Mouse (Mus musculus) cerebellum, adult 9-10 months (tissue): ENCODE measurements around the gene Sdha.
A peak's percentile ranks its signal among the peaks of the same experiment; 100 is the strongest.

Experiments
- DNase-seq: peaks from one replicate; pipeline ENCODE4 v3.0.0; 2022

Gene Sdha

DNA sequence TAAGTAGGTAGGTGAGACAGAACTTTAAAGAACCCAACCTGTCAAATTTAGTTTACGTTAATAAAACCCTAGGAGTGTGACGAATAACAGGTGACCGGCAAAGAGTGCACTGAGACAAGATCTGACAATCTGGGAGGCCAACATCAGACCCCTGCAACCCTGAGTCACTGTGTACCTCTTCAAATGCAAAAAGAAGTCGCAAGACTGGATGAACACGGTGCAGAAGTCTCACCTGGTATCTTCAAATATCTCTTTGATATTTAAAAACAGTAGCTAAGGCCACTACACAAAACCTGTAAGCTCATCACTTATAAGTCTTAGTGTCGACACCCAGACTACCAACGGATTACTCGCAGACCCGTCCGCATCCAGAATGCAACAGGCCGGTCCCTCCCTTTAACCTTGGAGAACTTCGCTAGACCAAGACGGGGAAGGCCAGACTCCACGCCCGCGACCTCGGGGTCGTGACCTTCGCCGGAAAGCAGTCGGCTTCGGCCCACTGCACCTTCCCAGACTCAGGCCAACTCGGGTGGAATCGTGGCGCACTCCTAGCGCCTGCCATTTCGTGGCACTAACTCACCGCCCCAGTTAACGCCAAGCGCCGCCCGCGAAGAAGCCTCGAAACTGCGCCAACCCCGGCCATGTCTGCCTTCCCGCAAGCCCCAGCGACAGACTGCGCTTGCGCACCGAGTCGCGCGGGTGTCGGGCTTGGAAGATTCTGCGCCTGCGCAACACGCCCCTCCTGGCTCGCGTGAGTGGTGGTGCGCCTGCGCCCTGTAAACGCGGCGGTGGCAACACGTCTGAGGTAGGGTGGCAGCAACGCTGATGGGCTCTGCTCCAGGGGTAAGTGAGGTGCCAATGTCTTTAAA lies at the start of gene Sdha, which contains the start of gene Ccdc127:
Gene Sdha, minus strand, starts transcription at position 715 of the 869 bp plus-strand sequence.
Gene Ccdc127, plus strand, starts transcription at position 744 of the 869 bp plus-strand sequence.
- peak; percentile 96 for DNase-seq

- no peak for DNase-seq
Measured at GRCm38 (mm10) chr13:74399298-74399839, 49.3 kb upstream of the Sdha start, which contains the start of gene Ftl1-ps1. Gene Ftl1-ps1 (plus strand): TSS chr13:74399694.

DNA sequence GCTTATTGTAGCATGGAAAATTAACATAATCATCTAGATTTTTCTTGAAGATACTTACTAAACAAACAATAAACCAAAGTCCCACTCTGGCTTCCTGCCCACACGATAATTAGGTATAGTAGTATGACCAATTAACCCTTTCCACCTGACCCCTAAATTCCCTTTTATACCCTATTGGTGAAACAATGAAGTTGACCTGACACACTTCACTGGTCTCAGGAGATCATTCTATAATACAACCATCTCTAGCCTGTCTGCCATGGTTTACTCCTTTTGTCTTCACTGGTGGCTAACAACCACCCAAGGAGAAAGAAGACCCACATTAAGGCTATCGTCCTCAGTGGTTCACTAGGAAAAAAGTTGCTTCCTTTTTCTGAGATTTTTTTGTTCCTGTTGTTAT lies 41.1 kb upstream of the Sdha start:
- DNase-seq: peak; percentile 44

GRCm38 (mm10) chr13:74390371-74390990 lies 40.4 kb upstream of the Sdha start, which contains the start of gene Zfp72:
Gene Zfp72 (minus strand): TSS chr13:74390836.
- DNase-seq: peak; percentile 79

DNA sequence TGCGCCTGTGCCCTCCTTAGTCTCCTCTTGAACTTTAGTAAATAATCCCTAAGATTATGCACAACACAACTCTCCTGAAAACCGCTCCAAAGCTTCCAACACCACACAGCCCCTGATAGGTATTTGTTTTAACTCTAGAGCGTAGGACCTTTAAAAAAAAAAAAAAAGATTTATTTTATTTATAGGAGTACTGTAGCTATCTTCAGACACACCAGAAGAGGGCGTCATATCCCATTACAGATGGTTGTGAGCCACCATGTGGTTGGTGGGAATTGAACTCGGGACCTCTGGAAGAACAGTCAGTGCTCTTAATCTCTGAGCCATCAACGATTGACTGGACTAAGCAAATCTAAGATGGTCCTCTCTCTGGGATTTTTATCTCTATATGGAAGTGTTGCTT lies 39.6 kb upstream of the Sdha start:
- DNase-seq: no peak

GRCm38 (mm10) chr13:74382289-74382688 lies 32.2 kb upstream of the Sdha start:
- DNase-seq: no peak

GRCm38 (mm10) chr13:74381533-74382276 lies 31.6 kb upstream of the Sdha start:
- DNase-seq: no peak

GRCm38 (mm10) chr13:74363859-74364235 lies 13.8 kb upstream of the Sdha start, which contains the start of gene Lrrc14b:
Gene Lrrc14b (minus strand): TSS chr13:74364005.
- peak; percentile 46 for DNase-seq

GRCm38 (mm10) chr13:74363176-74363858 lies 13.2 kb upstream of the Sdha start:
- no peak for DNase-seq

- no peak for DNase-seq
Measured at GRCm38 (mm10) chr13:74362218-74362617, 12.1 kb upstream of the Sdha start.

DNA sequence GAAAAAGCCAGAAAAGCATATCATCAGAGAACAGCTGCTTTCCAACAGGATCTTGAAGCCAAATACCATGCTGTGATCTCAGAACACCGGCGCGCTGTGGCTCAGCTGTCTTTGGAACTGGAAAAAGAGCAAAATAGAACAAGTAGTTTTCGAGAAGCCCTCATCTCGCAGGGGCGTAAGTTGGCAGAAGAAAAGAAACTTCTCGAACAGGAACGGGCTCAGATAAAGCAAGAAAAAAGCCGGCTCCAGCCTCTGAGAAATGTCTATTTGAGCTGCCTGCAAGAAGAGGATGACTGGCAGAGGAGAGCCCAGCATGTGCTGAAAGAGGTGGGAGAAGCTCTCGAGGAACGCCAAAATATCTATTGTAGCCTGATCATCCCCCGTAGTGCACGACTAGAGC lies 6.4 kb upstream of the Sdha start:
- no peak for DNase-seq

DNA sequence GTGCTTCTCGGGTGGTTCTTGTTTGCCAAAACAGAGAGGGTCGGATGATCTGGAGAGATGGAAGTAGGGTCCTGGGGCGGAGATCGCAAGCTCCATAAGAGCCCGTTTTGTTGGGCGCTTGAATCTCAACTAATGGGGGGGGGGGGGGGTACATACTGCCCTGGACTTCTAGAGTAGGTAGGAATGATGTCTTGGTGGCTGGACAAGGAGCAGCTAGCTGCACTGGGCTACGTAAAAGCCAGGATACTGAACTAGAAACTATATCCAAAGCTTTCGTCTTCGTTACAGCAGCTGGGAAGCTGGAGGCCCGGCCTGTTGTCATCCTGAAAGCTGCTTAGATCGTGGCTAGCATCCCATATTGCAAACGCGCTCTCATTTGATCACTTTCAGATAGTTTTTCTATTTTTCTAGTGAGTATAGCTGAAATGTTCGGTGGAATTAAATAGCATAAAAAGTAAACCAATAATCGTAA lies 391 bp upstream of the Sdha start:
- no peak for DNase-seq

- peak; percentile 32 for DNase-seq
Measured at GRCm38 (mm10) chr13:74341036-74341435, 9.0 kb downstream of the Sdha start.

DNA sequence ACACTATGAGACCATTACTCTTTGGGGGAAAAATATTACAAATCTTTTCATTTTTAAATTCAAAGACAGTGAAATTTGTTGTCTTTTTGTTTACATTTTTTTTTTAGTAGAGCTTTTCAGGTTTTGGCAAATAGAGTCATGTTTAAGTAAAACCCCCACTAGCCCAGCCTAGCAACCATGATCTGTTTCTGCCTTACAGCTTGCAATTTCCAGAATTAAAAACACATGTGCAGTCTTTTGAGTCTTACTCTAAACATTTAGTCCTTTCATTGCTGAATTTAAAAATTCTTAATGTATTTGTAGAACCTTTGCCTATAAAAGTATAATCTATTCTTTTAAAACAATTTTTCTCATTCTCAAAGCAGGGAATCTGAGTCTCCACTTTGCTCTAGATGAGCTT lies 20.8 kb downstream of the Sdha start:
- DNase-seq: no peak

GRCm38 (mm10) chr13:74317170-74317849 lies 32.8 kb downstream of the Sdha start, which contains the start of gene Pdcd6:
Gene Pdcd6 (minus strand): TSS chr13:74317580.
- peak; percentile 89 for DNase-seq

- DNase-seq: no peak
Measured at GRCm38 (mm10) chr13:74316789-74317169, 33.3 kb downstream of the Sdha start.

- DNase-seq: no peak
Measured at GRCm38 (mm10) chr13:74316386-74316785, 33.7 kb downstream of the Sdha start.

DNA sequence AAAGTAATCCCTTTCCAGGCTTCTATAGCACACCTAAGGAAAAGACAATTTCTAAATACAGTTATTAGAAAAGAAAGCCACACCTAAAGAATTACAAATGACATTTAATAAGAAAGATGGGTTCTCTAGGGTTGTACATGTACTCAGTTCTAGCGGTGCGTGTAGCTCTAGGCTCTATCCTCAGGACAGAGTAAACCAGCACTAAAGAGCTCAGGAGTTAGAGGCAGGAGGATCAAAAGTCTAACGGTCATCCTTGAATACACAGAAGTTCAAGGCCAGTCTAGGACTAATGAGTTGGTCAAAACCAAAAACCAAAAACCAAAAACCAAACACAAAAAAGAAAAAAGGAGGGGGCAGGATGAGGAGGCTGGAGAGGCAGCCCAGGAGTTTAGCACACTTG lies 35.5 kb downstream of the Sdha start:
- no peak for DNase-seq

DNA sequence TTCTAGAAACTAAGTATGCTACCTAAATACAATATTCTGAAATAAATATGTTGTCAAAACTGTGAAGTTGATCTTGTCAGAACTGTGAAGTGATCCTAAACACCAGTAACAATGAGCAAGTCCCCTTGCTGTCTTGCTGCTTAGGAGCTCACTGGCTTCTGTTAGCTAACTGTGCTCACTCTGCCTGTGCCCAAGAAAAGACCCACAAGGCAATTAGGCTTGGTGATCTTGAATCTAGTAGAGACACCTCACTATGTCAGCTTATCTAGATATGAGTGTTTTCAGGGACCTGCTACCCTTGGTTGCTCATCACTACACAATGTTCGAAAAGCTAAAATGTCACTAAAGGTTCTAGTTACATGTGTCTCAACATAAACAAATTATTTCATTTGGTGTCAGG lies 44.3 kb downstream of the Sdha start:
- no peak for DNase-seq

DNA sequence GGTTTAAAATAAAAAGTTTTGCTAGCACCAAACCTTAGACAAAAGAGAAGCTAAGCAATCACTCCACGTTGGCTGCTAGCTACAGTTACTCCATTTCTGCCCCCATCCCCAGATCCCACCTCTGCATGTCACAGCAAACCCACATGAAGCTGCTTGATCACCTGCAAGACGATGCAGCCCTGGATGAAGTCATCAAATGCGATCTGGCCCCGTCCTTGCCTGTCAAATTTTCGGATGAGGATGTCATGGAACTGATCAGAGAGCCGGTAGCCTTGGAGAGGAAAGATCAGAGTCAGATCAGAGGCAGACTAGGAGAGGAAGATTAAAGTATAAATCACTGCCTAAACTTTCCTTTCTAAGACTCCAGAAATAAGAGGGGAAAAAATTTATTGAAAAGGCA lies 44.7 kb downstream of the Sdha start:
- DNase-seq: no peak
